Mouse (Mus musculus) thymus, adult 2 months (tissue): ENCODE data around the gene Babam2. TPM values are rescaled to one million over a fixed set of nuclear protein-coding genes. Genes with fewer than 3 reads are reported as not detected.

Experiments
- DNase-seq: peaks from one replicate; pipeline ENCODE4 v3.0.0; 2021
- H3K27ac ChIP-seq: fragments of 200-500 bp; 2 replicates; pipeline ENCODE4 v1.5.1; 2012; ENCODE audit warnings: low read length, control low read depth; ENCODE audit not compliant: control insufficient read depth, insufficient read depth
- H3K27me3 ChIP-seq: fragments of 200-500 bp; 2 replicates; pipeline ENCODE4 v1.6.1; 2012; ENCODE audit warnings: mild to moderate bottlenecking, low read length, moderate library complexity, mixed read lengths; ENCODE audit not compliant: control insufficient read depth, insufficient read depth
- H3K36me3 ChIP-seq: fragments of 200-500 bp; 2 replicates; pipeline ENCODE4 v1.6.1; 2012; ENCODE audit warnings: mild to moderate bottlenecking, low read length, moderate library complexity; ENCODE audit not compliant: control insufficient read depth, insufficient read depth
- H3K4me1 ChIP-seq: fragments of 200-500 bp; replicated peaks from 2 replicates; pipeline ENCODE4 v1.6.1; 2012; ENCODE audit warnings: low read length; ENCODE audit not compliant: control insufficient read depth, insufficient read depth
- H3K4me3 ChIP-seq: fragments of 200-500 bp; 2 replicates; pipeline ENCODE4 v1.5.1; 2012; ENCODE audit warnings: mild to moderate bottlenecking, low read length, control low read depth, moderate library complexity; ENCODE audit not compliant: control insufficient read depth, insufficient read depth
- CTCF ChIP-seq: fragments of 200-500 bp; IDR thresholded peaks from 2 replicates; pipeline ENCODE4 v1.5.1; 2012; ENCODE audit warnings: mild to moderate bottlenecking, control low read depth, low read length, moderate library complexity, borderline replicate concordance; ENCODE audit not compliant: control insufficient read depth, poor library complexity, insufficient read depth; ENCODE audit errors: extremely low read depth
- POLR2A ChIP-seq: fragments of 200-500 bp; IDR thresholded peaks from 2 replicates; pipeline ENCODE4 v1.6.1; 2012; ENCODE audit warnings: mild to moderate bottlenecking, low read length, control low read depth, moderate library complexity; ENCODE audit not compliant: control insufficient read depth, poor library complexity, insufficient read depth; ENCODE audit errors: extremely low read depth
- WGBS: fragments of 180-500 bp; shearing (Covaris S2); methylation state at CpG from one replicate; pipeline ENCODE4 v1.1.7; 2018; 5-methylcytosine and 5-hydroxymethylcytosine counted together
- polyA plus RNA-seq: library from polyadenylated mRNA; depleted of rRNA; stranded (reverse); fragments of >200 nt; gene quantifications from 2 replicates; pipeline ENCODE4 v1.2.3, GENCODE M21; 2012

Gene Babam2
- polyA plus RNA-seq, 1 experiment = 16.1 TPM

GRCm38 (mm10) chr5:31810796-31811662 is 113.5 kb downstream of the Babam2 start:
- WGBS = 54% methylated on average over 12 of the region's 12 CpGs
- DNase-seq = no peak
- H3K4me1 ChIP-seq = peaks cover 4% of the 10 kb centered on the region
- no peak overlapping the region for H3K4me3 ChIP-seq
- TF ChIP-seq POLR2A = no peak
- TF ChIP-seq CTCF = no peak
- no peak overlapping the region for H3K27ac ChIP-seq
- H3K27me3 ChIP-seq = no peaks in the 10 kb centered on the region
- no peaks in the 10 kb centered on the region for H3K36me3 ChIP-seq

- no peak for TF ChIP-seq CTCF
- no peak for TF ChIP-seq POLR2A
- Histone ChIP-seq H3K27ac (no peak overlapping the region), H3K4me3 (no peak overlapping the region), H3K36me3 (no peaks in the 10 kb centered on the region), H3K4me1 (peaks cover 4% of the 10 kb centered on the region), H3K27me3 (no peaks in the 10 kb centered on the region)
- no peak for DNase-seq
- 78% methylated on average over 1 of the region's 1 CpGs for WGBS
These were observed 114.1 kb downstream of the Babam2 start for GRCm38 (mm10) chr5:31811663-31812001.

- no peak overlapping the region for H3K4me3 ChIP-seq
- no peak overlapping the region for H3K27ac ChIP-seq
- no peak for DNase-seq
- peaks cover 4% of the 10 kb centered on the region for H3K4me1 ChIP-seq
- 93% methylated on average over 6 of the region's 6 CpGs for WGBS
- no peaks in the 10 kb centered on the region for H3K36me3 ChIP-seq
- TF ChIP-seq CTCF = no peak
- no peak for TF ChIP-seq POLR2A
- H3K27me3 ChIP-seq = no peaks in the 10 kb centered on the region
These were observed 115.7 kb downstream of the Babam2 start for GRCm38 (mm10) chr5:31813156-31813675.

- no peak for DNase-seq
- WGBS = 67% methylated on average over 4 of the region's 4 CpGs
- TF ChIP-seq CTCF (no peak), POLR2A (no peak)
These were observed 116.6 kb downstream of the Babam2 start for GRCm38 (mm10) chr5:31814068-31814467.

GRCm38 (mm10) chr5:31815129-31815528 is 117.6 kb downstream of the Babam2 start:
- Histone ChIP-seq H3K27me3 (no peaks in the 10 kb centered on the region), H3K4me1 (peaks cover 4% of the 10 kb centered on the region), H3K4me3 (no peak overlapping the region), H3K36me3 (no peaks in the 10 kb centered on the region), H3K27ac (no peak overlapping the region)
- TF ChIP-seq CTCF (no peak), POLR2A (no peak)
- DNase-seq = no peak
- WGBS = 95% methylated on average over 7 of the region's 7 CpGs

More at GRCm38 (mm10) chr5:31814068-31814467, 116.6 kb downstream of the Babam2 start:
- Histone ChIP-seq H3K27me3 (no peaks in the 10 kb centered on the region), H3K36me3 (no peaks in the 10 kb centered on the region), H3K4me3 (no peak overlapping the region), H3K27ac (no peak overlapping the region), H3K4me1 (peaks cover 4% of the 10 kb centered on the region)

GRCm38 (mm10) chr5:31816082-31816481 is 118.6 kb downstream of the Babam2 start:
- 100% methylated on average over 1 of the region's 1 CpGs for WGBS
- no peak overlapping the region for H3K27ac ChIP-seq
- H3K4me1 ChIP-seq = peaks cover 6% of the 10 kb centered on the region
- no peaks in the 10 kb centered on the region for H3K36me3 ChIP-seq
- TF ChIP-seq POLR2A (no peak), CTCF (no peak)
- H3K4me3 ChIP-seq = no peak overlapping the region
- DNase-seq = no peak
- H3K27me3 ChIP-seq = no peaks in the 10 kb centered on the region
